Mouse (Mus musculus): Measurements from ENCODE around the gene Camk1d. TPM values are rescaled to one million over a fixed set of nuclear protein-coding genes. Genes with fewer than 3 reads are reported as not detected.

The Camk1d gene
- total and polyA plus RNA-seq, 2 experiments from 2014 or later = 8.0 to 20.9 TPM

GRCm38 (mm10) chr2:5631676-5632354 is 82.5 kb downstream of the Camk1d start:
- no peaks in the 10 kb centered on the region for H3K27me3 ChIP-seq (ENCODE audit: insufficient read depth, low read length)
- 90% methylated on average over 11 of the region's 11 CpGs for WGBS
- no peak overlapping the region for H3K4me2 ChIP-seq (ENCODE audit: low read depth, low read length, poor library complexity, severe bottlenecking)
- no peak overlapping the region for H3K4me3 ChIP-seq (ENCODE audit: low read depth, low read length)
- H3K27ac ChIP-seq (ENCODE audit: low read depth, low read length) = no peak overlapping the region
- 0 out of 2 replicates have a peak, but pooled peaks cover 3% of the 10 kb centered on the region for H3K9me3 ChIP-seq (ENCODE audit: low read length)
- H3K9ac ChIP-seq (replicated peaks; ENCODE audit: low read length, poor library complexity, severe bottlenecking) = no peak overlapping the region
- ATAC-seq (ENCODE audit: low FRiP score) (no peak), DNase-seq (ENCODE audit: low spot score) (no peak)
- no peaks in the 10 kb centered on the region for H3K4me1 ChIP-seq (ENCODE audit: insufficient read depth, low read length)
- H3K36me3 ChIP-seq (ENCODE audit: insufficient read depth, low read length) = no peaks in the 10 kb centered on the region
- no peak for TF ChIP-seq CTCF (IDR thresholded peaks at IDR 0.05)

DNA sequence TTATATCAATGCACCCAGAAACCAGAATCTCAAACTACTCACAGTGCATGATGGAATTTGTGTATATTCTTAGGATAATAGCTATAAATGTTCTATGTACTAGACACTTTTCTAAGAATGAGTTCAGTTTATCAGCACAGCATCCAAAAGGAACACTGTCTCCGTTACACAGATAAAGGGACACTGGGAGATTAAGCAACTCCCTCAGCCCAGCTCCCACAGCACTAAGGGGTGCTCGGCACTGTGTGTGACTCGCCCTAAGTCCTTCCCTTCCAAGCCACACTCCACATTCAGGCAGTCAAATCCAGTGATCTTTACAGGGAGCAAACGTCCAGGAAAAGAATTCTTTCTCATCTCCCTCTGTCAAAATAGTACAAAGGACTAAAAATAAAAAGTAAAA is 83.6 kb downstream of the Camk1d start:
- no peaks in the 10 kb centered on the region for H3K36me3 ChIP-seq (ENCODE audit: insufficient read depth, low read length)
- 45% methylated on average over 4 of the region's 4 CpGs for WGBS
- no peak for TF ChIP-seq CTCF (IDR thresholded peaks at IDR 0.05)
- no peaks in the 10 kb centered on the region for H3K27me3 ChIP-seq (ENCODE audit: insufficient read depth, low read length)
- ATAC-seq (ENCODE audit: low FRiP score) (no peak), DNase-seq (ENCODE audit: low spot score) (no peak)
- H3K27ac ChIP-seq (ENCODE audit: low read depth, low read length) = no peak overlapping the region
- H3K9me3 ChIP-seq (ENCODE audit: low read length) = 0 out of 2 replicates have a peak, but pooled peaks cover 3% of the 10 kb centered on the region
- no peak overlapping the region for H3K4me2 ChIP-seq (ENCODE audit: low read depth, low read length, poor library complexity, severe bottlenecking)
- no peak overlapping the region for H3K4me3 ChIP-seq (ENCODE audit: low read depth, low read length)
- no peak overlapping the region for H3K9ac ChIP-seq (replicated peaks; ENCODE audit: low read length, poor library complexity, severe bottlenecking)
- no peaks in the 10 kb centered on the region for H3K4me1 ChIP-seq (ENCODE audit: insufficient read depth, low read length)

DNA sequence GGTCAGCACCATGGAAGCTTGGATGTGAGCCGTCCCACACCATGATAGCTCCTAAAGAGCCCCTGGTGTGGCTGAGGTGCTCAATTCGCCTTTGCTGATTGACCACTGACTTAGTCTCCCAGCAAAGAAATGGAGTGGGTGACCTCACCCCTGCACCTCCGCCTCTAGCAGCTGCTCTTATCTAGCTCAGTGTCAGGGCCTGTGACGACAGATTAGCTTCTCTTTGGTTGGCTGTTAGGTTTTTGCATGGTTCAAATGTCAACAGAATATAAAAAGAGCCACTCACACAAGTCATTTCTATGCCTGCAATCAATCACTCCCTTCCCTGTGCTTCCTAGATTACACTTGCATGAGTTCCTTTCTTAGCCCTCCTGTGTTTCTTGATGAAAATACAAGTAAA is 89.9 kb downstream of the Camk1d start:
- H3K4me3 ChIP-seq (ENCODE audit: low read depth, low read length) = no peak overlapping the region
- H3K9me3 ChIP-seq (ENCODE audit: low read length) = 0 out of 2 replicates have a peak, but pooled peaks cover 3% of the 10 kb centered on the region
- H3K36me3 ChIP-seq (ENCODE audit: insufficient read depth, low read length) = no peaks in the 10 kb centered on the region
- no peak overlapping the region for H3K27ac ChIP-seq (ENCODE audit: low read depth, low read length)
- DNase-seq (ENCODE audit: low spot score) (no peak), ATAC-seq (ENCODE audit: low FRiP score) (no peak)
- 68% methylated on average over 4 of the region's 4 CpGs for WGBS
- no peaks in the 10 kb centered on the region for H3K4me1 ChIP-seq (ENCODE audit: insufficient read depth, low read length)
- H3K27me3 ChIP-seq (ENCODE audit: insufficient read depth, low read length) = no peaks in the 10 kb centered on the region
- TF ChIP-seq CTCF (IDR thresholded peaks at IDR 0.05) = no peak
- H3K4me2 ChIP-seq (ENCODE audit: low read depth, low read length, poor library complexity, severe bottlenecking) = no peak overlapping the region
- H3K9ac ChIP-seq (replicated peaks; ENCODE audit: low read length, poor library complexity, severe bottlenecking) = no peak overlapping the region

GRCm38 (mm10) chr2:5618361-5618896 is 95.9 kb downstream of the Camk1d start:
- no peak for TF ChIP-seq CTCF (IDR thresholded peaks at IDR 0.05)
- Histone ChIP-seq H3K4me3 (ENCODE audit: low read depth, low read length) (no peak overlapping the region), H3K9me3 (ENCODE audit: low read length) (no peaks in the 10 kb centered on the region), H3K27ac (ENCODE audit: low read depth, low read length) (no peak overlapping the region), H3K4me2 (ENCODE audit: low read depth, low read length, poor library complexity, severe bottlenecking) (no peak overlapping the region), H3K27me3 (ENCODE audit: insufficient read depth, low read length) (no peaks in the 10 kb centered on the region), H3K36me3 (ENCODE audit: insufficient read depth, low read length) (no peaks in the 10 kb centered on the region), H3K9ac (replicated peaks; ENCODE audit: low read length, poor library complexity, severe bottlenecking) (no peak overlapping the region), H3K4me1 (ENCODE audit: insufficient read depth, low read length) (peaks cover 5% of the 10 kb centered on the region; the same call in 1 of the 2 replicates)
- WGBS = 93% methylated on average over 8 of the region's 8 CpGs
- ATAC-seq (ENCODE audit: low FRiP score) = no peak
- DNase-seq (ENCODE audit: low spot score) = no peak

DNA sequence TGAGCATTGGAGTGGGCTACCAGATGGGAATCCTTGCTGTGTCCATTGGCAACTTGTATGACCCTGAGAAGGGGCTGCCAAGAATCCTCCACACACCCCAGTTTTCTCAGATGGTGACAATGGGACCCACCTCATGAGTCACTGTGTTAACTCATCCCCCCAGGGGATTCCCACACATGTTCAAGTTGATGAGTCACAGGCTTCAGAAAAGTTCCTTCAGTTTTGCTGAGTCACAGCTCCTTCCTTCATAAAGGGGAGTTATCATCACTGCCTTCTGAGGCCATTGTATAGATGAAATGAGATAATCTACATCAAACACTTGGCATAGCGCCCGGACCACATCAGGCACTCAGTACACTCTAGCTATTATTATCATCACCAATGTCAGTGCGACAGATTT is 99.4 kb downstream of the Camk1d start:
- H3K4me3 ChIP-seq (ENCODE audit: low read depth, low read length) = no peak overlapping the region
- DNase-seq (ENCODE audit: low spot score) (peak; percentile 58), ATAC-seq (ENCODE audit: low FRiP score) (no peak)
- peaks cover 6% of the 10 kb centered on the region for H3K4me1 ChIP-seq (ENCODE audit: insufficient read depth, low read length)
- H3K27ac ChIP-seq (ENCODE audit: low read depth, low read length) = no peak overlapping the region
- H3K36me3 ChIP-seq (ENCODE audit: insufficient read depth, low read length) = no peaks in the 10 kb centered on the region
- no peak overlapping the region for H3K9ac ChIP-seq (replicated peaks; ENCODE audit: low read length, poor library complexity, severe bottlenecking)
- H3K4me2 ChIP-seq (ENCODE audit: low read depth, low read length, poor library complexity, severe bottlenecking) = no peak overlapping the region
- WGBS = 83% methylated on average over 3 of the region's 3 CpGs
- no peak for TF ChIP-seq CTCF (IDR thresholded peaks at IDR 0.05)
- H3K9me3 ChIP-seq (ENCODE audit: low read length) = no peaks in the 10 kb centered on the region
- H3K27me3 ChIP-seq (ENCODE audit: insufficient read depth, low read length) = no peaks in the 10 kb centered on the region

GRCm38 (mm10) chr2:5614308-5614705 is 100.0 kb downstream of the Camk1d start:
- peaks cover 6% of the 10 kb centered on the region for H3K4me1 ChIP-seq (ENCODE audit: insufficient read depth, low read length)
- H3K27ac ChIP-seq (ENCODE audit: low read depth, low read length) = no peak overlapping the region
- no peaks in the 10 kb centered on the region for H3K9me3 ChIP-seq (ENCODE audit: low read length)
- H3K36me3 ChIP-seq (ENCODE audit: insufficient read depth, low read length) = no peaks in the 10 kb centered on the region
- H3K27me3 ChIP-seq (ENCODE audit: insufficient read depth, low read length) = no peaks in the 10 kb centered on the region
- WGBS = 20% methylated on average over 2 of the region's 2 CpGs
- DNase-seq (ENCODE audit: low spot score) = no peak
- no peak for ATAC-seq (ENCODE audit: low FRiP score)
- H3K9ac ChIP-seq (replicated peaks; ENCODE audit: low read length, poor library complexity, severe bottlenecking) = no peak overlapping the region
- H3K4me2 ChIP-seq (ENCODE audit: low read depth, low read length, poor library complexity, severe bottlenecking) = no peak overlapping the region
- no peak overlapping the region for H3K4me3 ChIP-seq (ENCODE audit: low read depth, low read length)
- TF ChIP-seq CTCF (IDR thresholded peaks at IDR 0.05) = no peak
